Mouse (Mus musculus) brain, embryonic 14.5 days (tissue): ENCODE results near the gene Epx. TPM values are rescaled to one million over a fixed set of nuclear protein-coding genes. Genes with fewer than 3 reads are reported as not detected.

ENCODE experiments used
- DNase-seq: peaks from one replicate; pipeline ENCODE4 v3.0.0-alpha.2; 2011; ENCODE audit warnings: low read depth
- CTCF ChIP-seq: fragments of 200-500 bp; IDR thresholded peaks from 2 replicates; pipeline ENCODE4 v1.5.1; 2012; ENCODE audit warnings: inconsistent platforms, mild to moderate bottlenecking, moderate library complexity, borderline replicate concordance; ENCODE audit not compliant: insufficient read depth, insufficient read length; ENCODE audit errors: extremely low read depth
- POLR2A ChIP-seq: fragments of 200-500 bp; IDR thresholded peaks from 2 replicates; pipeline ENCODE4 v1.6.1; 2012; ENCODE audit warnings: mild to moderate bottlenecking, inconsistent platforms, borderline replicate concordance; ENCODE audit not compliant: poor library complexity, insufficient read depth, insufficient read length, severe bottlenecking; ENCODE audit errors: extremely low read depth
- polyA plus RNA-seq: library from polyadenylated mRNA; depleted of rRNA; stranded (reverse); fragments of >200 nt; gene quantifications from 2 replicates; pipeline ENCODE4 v1.2.3, GENCODE M21; 2012

The Epx gene
- polyA plus RNA-seq, 1 experiment, result 0.10 TPM

GRCm38 (mm10) chr11:87862805-87863204 lies 12.5 kb downstream of the Epx start:
- TF ChIP-seq POLR2A (no peak), CTCF (no peak)
- no peak for DNase-seq

GRCm38 (mm10) chr11:87860426-87860825 lies 14.9 kb downstream of the Epx start:
- TF ChIP-seq POLR2A (no peak), CTCF (no peak)
- no peak for DNase-seq

DNA sequence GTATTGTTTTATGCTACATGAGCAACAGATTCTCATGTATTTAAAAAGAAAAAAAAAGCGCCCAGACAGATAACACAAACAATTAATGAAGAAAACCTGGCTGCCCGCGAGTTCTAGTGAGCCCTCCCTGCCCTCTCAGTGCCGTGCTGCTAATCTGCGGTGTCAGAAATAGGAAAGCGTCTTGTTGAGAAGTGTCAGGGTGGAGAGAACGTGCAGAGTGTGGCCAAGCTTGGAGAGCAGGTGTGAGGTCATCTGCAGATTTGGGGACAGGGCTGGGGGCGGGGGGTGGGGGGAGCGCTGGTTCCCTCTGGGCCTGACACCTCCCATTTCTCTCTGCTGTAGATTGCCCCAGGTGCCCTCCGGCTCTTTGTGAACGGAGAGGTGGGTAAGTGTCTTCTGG lies 16.1 kb downstream of the Epx start:
- TF ChIP-seq CTCF (no peak), POLR2A (no peak)
- DNase-seq, result no peak

DNA sequence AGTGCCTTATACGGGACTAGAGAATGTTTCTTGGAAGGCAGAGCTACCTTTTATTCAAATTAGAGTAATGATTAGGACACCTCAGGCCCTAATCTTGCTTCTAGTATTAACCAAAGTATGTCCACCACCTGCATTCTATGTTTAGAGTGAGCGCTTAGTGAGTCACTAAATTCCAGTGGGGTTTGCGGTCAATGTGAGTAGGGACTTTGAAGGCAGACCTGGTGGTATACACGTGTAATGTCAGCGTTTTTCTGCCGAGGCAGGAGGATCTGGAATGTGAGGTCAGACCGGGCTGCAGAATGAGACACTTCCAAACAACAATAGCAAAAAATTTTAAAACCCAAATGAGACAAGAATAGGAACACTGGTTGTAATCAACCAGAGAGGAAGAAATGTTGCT lies 20.8 kb downstream of the Epx start:
- TF ChIP-seq CTCF (no peak), POLR2A (no peak)
- DNase-seq, result no peak

DNA sequence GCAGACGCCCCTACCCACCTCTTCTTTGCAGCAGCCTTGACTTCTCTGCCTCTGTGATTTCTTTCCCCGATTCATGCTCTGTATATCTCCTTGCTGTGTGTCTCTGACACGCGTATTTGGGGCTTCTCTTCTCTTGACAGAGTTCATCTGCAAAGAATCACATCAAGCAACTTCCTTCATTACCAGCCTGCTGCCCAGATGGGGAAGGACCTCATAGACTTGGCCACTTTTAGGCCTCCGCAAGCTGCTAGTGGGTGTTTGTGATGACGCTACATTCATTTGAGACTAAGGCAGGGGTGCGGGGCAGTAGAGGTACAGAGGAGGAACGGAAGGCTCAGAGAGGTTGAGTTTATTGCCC lies 21.8 kb downstream of the Epx start:
- TF ChIP-seq POLR2A, result no peak
- no peak for TF ChIP-seq CTCF
- no peak for DNase-seq

DNA sequence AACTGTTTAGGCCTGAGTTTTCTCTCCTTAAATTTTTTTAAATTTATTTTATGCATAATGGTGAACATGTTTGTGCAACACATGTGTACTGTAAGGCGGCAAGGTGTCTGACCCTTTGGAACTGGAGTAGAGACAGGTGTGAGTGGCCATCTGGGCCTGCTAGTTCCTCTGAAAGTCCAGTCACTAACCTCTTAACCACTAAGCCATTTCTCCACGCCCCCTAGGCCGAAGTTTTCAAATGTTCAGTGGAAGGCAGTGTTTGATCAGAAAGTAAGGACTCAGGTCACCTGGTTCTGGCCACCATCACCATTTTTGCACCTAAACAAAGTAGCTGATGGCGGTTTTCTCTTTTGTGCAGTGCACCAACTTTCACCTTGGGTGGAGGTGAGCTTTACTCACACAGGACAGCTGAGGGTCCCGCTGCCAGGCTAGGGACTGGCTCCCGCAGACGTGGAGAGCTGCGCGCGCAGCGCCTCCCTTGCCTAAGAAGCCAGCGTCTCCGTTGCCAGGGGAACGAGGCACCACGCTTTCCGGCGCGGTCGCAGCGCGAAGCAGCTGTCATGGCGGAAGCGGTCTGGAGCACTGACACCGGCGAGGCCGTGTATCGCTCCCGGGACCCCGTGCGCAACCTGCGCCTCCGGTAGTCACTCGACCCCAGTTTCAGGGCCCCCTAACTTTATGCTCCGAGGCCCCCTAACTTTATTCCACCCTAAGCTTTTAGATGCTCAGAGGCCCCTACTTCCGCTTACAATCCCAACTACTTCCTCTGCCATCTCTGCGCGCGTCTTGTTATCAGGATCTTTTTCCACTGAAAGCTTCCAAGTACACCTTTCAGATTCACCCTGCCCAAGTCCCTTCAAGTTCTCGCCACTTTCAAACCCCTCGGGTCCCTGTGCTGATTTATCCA lies 22.4 kb downstream of the Epx start, which contains the start of gene Mks1:
Gene Mks1, plus strand, starts transcription at position 526 of the 907 bp plus-strand sequence.
- DNase-seq, result peak; percentile 98
- TF ChIP-seq POLR2A (peak; percentile 74; the same call in 1 of the 2 replicates), CTCF (no peak)

DNA sequence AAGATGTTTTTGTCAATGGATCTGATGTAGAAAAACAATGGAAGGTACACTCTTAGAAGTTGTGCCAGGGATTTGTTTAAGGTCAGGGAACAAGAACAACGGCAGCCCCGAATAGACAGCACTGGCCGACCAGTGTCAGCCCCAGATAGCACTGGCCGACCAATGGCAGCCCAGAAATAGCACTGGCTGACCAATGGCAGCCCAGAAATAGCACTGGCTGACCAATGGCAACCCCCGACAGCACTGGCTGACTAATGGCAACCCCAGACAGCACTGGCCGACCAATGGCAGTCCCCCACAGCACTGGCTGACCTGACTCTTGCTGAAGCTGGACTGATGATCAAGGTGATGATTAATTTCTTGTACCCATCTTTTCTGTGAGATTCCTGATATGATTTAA lies 27.5 kb downstream of the Epx start:
- peak; percentile 31 for DNase-seq

DNA sequence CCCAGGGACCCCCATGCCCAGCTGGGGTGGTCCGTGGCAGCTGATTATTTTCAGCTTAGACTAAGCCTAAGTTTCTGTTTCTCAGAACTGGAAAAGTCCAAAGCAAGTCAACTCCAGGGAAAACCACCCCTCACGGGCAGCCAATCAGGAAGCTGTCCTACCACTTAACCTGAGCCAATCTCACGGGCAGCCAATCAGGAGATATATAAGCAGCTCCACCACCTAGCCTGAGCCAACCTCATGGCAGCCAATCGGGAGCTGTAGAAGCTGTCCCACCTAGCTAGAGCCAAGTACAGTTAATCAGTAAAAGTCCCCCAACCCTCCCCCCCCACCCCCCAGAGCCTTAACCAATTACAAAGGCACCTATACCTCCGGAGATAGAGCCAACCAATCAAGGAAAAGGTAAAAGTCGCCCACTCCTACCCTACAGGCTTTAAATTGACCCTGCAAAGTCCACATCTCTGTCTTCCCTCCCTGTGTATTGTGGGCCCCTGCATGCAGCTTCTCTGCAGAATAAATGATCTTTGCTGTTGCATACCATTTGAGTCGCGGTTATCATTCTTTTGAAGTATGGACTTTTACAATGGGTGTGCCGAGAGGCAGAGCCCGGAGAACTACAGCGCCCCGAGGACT lies 28.3 kb downstream of the Epx start:
- DNase-seq, result no peak
- TF ChIP-seq CTCF, result no peak
- no peak for TF ChIP-seq POLR2A

More for the DNA sequence above, 27.5 kb downstream of the Epx start:
- TF ChIP-seq POLR2A, result no peak
- no peak for TF ChIP-seq CTCF

- TF ChIP-seq CTCF (no peak), POLR2A (no peak)
- no peak for DNase-seq
These were observed 33.9 kb downstream of the Epx start for GRCm38 (mm10) chr11:87841436-87841835.

DNA sequence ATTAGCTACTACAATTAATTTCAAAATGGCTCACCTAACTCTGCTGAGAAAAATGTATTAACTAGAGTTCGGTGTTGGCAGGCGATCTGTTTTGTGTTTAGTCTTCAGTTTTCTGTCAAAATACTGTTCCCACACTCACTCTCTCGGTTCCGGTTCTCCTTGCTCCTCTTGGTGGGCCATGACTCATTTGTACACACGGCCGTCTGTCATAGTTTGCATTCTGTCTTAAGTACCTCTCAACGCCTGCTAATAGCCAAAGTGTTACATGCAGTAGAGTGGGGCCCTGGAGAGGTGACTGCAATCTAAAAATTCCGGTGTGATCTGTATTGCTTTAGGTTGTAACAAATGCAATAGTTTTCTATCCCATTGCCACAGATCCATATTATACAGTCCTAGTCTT lies 34.7 kb downstream of the Epx start:
- DNase-seq, result no peak

GRCm38 (mm10) chr11:87828239-87828900 lies 47.0 kb downstream of the Epx start, which contains the start of gene Lpo:
Lpo (minus strand) TSS chr11:87828289.
- TF ChIP-seq CTCF (no peak), POLR2A (no peak)
- DNase-seq, result peak; percentile 42

More for the DNA sequence above, 34.7 kb downstream of the Epx start:
- TF ChIP-seq CTCF, result no peak
- TF ChIP-seq POLR2A, result no peak
